In genomic region chr9:21787654-21788053, GRCm38 (mm10) we compare ENCODE assay signal across 17 mouse cellular contexts. TPM values are rescaled to one million over a fixed set of nuclear protein-coding genes. Genes with fewer than 3 reads are reported as not detected.
DNase-seq lines count a peak whose midpoint lies in the region; ATAC-seq and TF ChIP-seq lines count a peak whose summit lies in the region.
"Had no signal": no experiment of that assay in that cellular context is flagged by ENCODE, and none has a peak within 500 bp of the region (broad histone marks: within the 10 kb centered on the region; RNA-seq: fewer than 3 reads in every experiment).

No protein-coding gene starts in this region.

- 64% methylated on average over 5 of the region's 5 CpGs for WGBS in heart, adult 2 months
- WGBS in kidney, embryonic 15.5 days = 61% methylated on average over 5 of the region's 5 CpGs
- WGBS in embryonic facial prominence, embryonic 15.5 days = 61% methylated on average over 5 of the region's 5 CpGs

- no peaks in the 10 kb centered on the region for H3K9me3 ChIP-seq in kidney, embryonic 15.5 days (replicated peaks)
- H3K9me3 ChIP-seq in E14TG2a.4 (ENCODE audit: low read length) = no peaks in the 10 kb centered on the region
- H3K9me3 ChIP-seq in embryonic facial prominence, embryonic 15.5 days (replicated peaks) = no peaks in the 10 kb centered on the region
- H3K9me3 ChIP-seq: G1E; liver, embryonic 12.5 days had no signal

- ATAC-seq in kidney, embryonic 15.5 days (replicated peaks; ENCODE audit: low FRiP score) = no peak
- ATAC-seq in embryonic facial prominence, embryonic 15.5 days (ENCODE audit: insufficient number of reproducible peaks, low FRiP score, low TSS enrichment, low read depth) = no peak

- H3K27ac ChIP-seq in heart, adult 2 months = peak overlapping the region; percentile 47
- peak overlapping the region; percentile 42; the same call in 1 of the 2 replicates for H3K27ac ChIP-seq in kidney, embryonic 15.5 days
- H3K27ac ChIP-seq in embryonic facial prominence, embryonic 15.5 days (replicated peaks) = peak overlapping the region; percentile 55; the same call in 1 of the 2 replicates
- H3K27ac ChIP-seq: liver, embryonic 12.5 days had no signal

- no peak overlapping the region for H3K4me2 ChIP-seq in kidney, embryonic 15.5 days
- no peak overlapping the region for H3K4me2 ChIP-seq in embryonic facial prominence, embryonic 15.5 days (replicated peaks)
- H3K4me2 ChIP-seq: liver, embryonic 12.5 days; midbrain, embryonic 11.5 days had no signal

- no peak for TF ChIP-seq CTCF in heart, adult 2 months (IDR thresholded peaks at IDR 0.05)
- TF ChIP-seq CTCF in E14TG2a.4 (conservative IDR thresholded peaks at IDR 0.05; ENCODE audit: low read length) = no peak

- no peaks in the 10 kb centered on the region for H3K27me3 ChIP-seq in heart, adult 2 months (ENCODE audit: control insufficient read depth, insufficient read depth, low read length)
- H3K27me3 ChIP-seq in kidney, embryonic 15.5 days = no peaks in the 10 kb centered on the region
- no peaks in the 10 kb centered on the region for H3K27me3 ChIP-seq in E14TG2a.4 (ENCODE audit: insufficient read depth, low read length)
- H3K27me3 ChIP-seq in embryonic facial prominence, embryonic 15.5 days = no peaks in the 10 kb centered on the region
- H3K27me3 ChIP-seq: liver, embryonic 12.5 days had no signal

- peak overlapping the region; percentile 3; the same call in 1 of the 2 replicates for H3K9ac ChIP-seq in heart, adult 2 months (ENCODE audit: low read depth, low read length)
- no peak overlapping the region for H3K9ac ChIP-seq in kidney, embryonic 15.5 days
- no peak overlapping the region for H3K9ac ChIP-seq in embryonic facial prominence, embryonic 15.5 days
- H3K9ac ChIP-seq: liver, embryonic 12.5 days had no signal

- peaks cover 1% of the 10 kb centered on the region; the same call in 1 of the 2 replicates for H3K79me2 ChIP-seq in heart, adult 2 months (replicated peaks; ENCODE audit: control insufficient read depth, insufficient read depth, low read length)

- DNase-seq in heart, adult 2 months = no peak
- DNase-seq in heart, postnatal 25 days (ENCODE audit: low spot score) = no peak
- no peak for DNase-seq in kidney, postnatal 14 days
- no peak for DNase-seq in right cerebral cortex, adult 2 months (ENCODE audit: low spot score in 2 of 2)
- no peak for DNase-seq in embryo, embryonic 11 days
- DNase-seq: cerebellum, adult 9-11 months; right cerebral cortex, postnatal 25 days had no signal

- peaks cover 16% of the 10 kb centered on the region for H3K4me1 ChIP-seq in heart, adult 2 months (ENCODE audit: control insufficient read depth, insufficient read depth, low read length)
- peaks cover 30% of the 10 kb centered on the region for H3K4me1 ChIP-seq in kidney, embryonic 15.5 days
- peaks cover 93% of the 10 kb centered on the region for H3K4me1 ChIP-seq in E14TG2a.4 (replicated peaks; ENCODE audit: low read depth, low read length)
- peaks cover 32% of the 10 kb centered on the region for H3K4me1 ChIP-seq in embryonic facial prominence, embryonic 15.5 days

- no peak overlapping the region for H3K4me3 ChIP-seq in heart, adult 2 months
- H3K4me3 ChIP-seq in kidney, embryonic 15.5 days (replicated peaks) = no peak overlapping the region
- peak overlapping the region; percentile 50 for H3K4me3 ChIP-seq in E14TG2a.4 (replicated peaks; ENCODE audit: low read length)
- no peak overlapping the region for H3K4me3 ChIP-seq in embryonic facial prominence, embryonic 15.5 days (replicated peaks)
- H3K4me3 ChIP-seq: liver, embryonic 12.5 days had no signal

- no peak for TF ChIP-seq EP300 in heart, adult 2 months (IDR thresholded peaks at IDR 0.05; ENCODE audit: insufficient read depth, low read depth, low read length)

- no peak for TF ChIP-seq POLR2A in heart, adult 2 months (IDR thresholded peaks at IDR 0.05; ENCODE audit: insufficient read depth, low read depth, low read length)

- intact Hi-C loops in heart, adult 2 months (cut with DNase I) = loop anchor here (1.0 kb wide), 1 partner anchor 17 kb away; no protein-coding TSS in a partner anchor
- intact Hi-C loops in heart, postnatal 25 days (cut with DNase I) = loop anchor here (1.0 kb wide), 1 partner anchor 17 kb away; no protein-coding TSS in a partner anchor

- H3K36me3 ChIP-seq in heart, adult 2 months (ENCODE audit: control insufficient read depth, insufficient read depth, low read length) = peaks cover 8% of the 10 kb centered on the region; the same call in 1 of the 2 replicates
- H3K36me3 ChIP-seq in kidney, embryonic 15.5 days = peaks cover 81% of the 10 kb centered on the region
- H3K36me3 ChIP-seq in E14TG2a.4 (ENCODE audit: insufficient read depth, low read length) = peaks cover 93% of the 10 kb centered on the region
- H3K36me3 ChIP-seq in embryonic facial prominence, embryonic 15.5 days = peaks cover 67% of the 10 kb centered on the region
- H3K36me3 ChIP-seq: G1E had no signal

RNA-seq across cellular contexts. Expression of gene Kank2, which starts 10.9 kb away (rescaled TPM):
- 10 to 100 TPM; 57.3 to 62.9 TPM for total RNA-seq in heart, adult 2 months (2021)
- 45.3 and 52.7 TPM in 2 replicates for polyA plus RNA-seq in heart, adult 2 months (2012; rRNA removed)
- total RNA-seq in heart, postnatal 25 days (2021) = 10 to 100 TPM; 52.5 to 58.0 TPM
- 18.7 and 23.2 TPM in 2 replicates for polyA plus RNA-seq in kidney, embryonic 15.5 days (2015; fragmentation: Nextera tagmentation; extraction: Ambion mirVana)
- 25.2 and 26.2 TPM in 2 replicates for polyA plus RNA-seq in embryonic facial prominence, embryonic 15.5 days (2015; fragmentation: Nextera tagmentation; extraction: Ambion mirVana)
- polyA plus RNA-seq: G1E; inflammation-experienced regulatory T-cells, adult 6 months had no signal

RNA-seq across cellular contexts. Expression of gene Spc24, which starts 27.6 kb away (rescaled TPM):
- total RNA-seq in heart, adult 2 months (2021) = 1 to 10 TPM; 5.1 to 6.8 TPM
- 6.0 and 6.2 TPM in 2 replicates for polyA plus RNA-seq in heart, adult 2 months (2012; rRNA removed)
- 1 to 10 TPM; 3.2 to 4.0 TPM for total RNA-seq in heart, postnatal 25 days (2021)
- polyA plus RNA-seq in kidney, embryonic 15.5 days (2015; fragmentation: Nextera tagmentation; extraction: Ambion mirVana) = 126 and 135 TPM in 2 replicates
- polyA plus RNA-seq in embryonic facial prominence, embryonic 15.5 days (2015; fragmentation: Nextera tagmentation; extraction: Ambion mirVana) = 80.1 and 83.4 TPM in 2 replicates

RNA-seq across cellular contexts. Expression of gene Angptl8, which starts 47.7 kb away (rescaled TPM):
- total RNA-seq in heart, adult 2 months (2021) = not detected
- polyA plus RNA-seq in heart, adult 2 months (2012; rRNA removed) = 0.41 and 2.4 TPM in 2 replicates
- not detected for total RNA-seq in heart, postnatal 25 days (2021)
- polyA plus RNA-seq in kidney, embryonic 15.5 days (2015; fragmentation: Nextera tagmentation; extraction: Ambion mirVana) = 4.3 and 4.9 TPM in 2 replicates
- 0.84 and 1.2 TPM in 2 replicates for polyA plus RNA-seq in embryonic facial prominence, embryonic 15.5 days (2015; fragmentation: Nextera tagmentation; extraction: Ambion mirVana)
- total RNA-seq: G1E; layer of hippocampus, postnatal 14 days; left cerebral cortex, postnatal 25 days; neutrophil, adult 5-6 weeks had no signal
- polyA plus RNA-seq: G1E; inflammation-experienced regulatory T-cells, adult 6 months had no signal

Comparison
In these comparisons a context has a peak if more than half of its experiments do, and no peak if none do; other contexts are left out.
1. RNA of gene Spc24, which starts 27.6 kb away (polyA plus RNA-seq): 126 to 135 TPM in kidney, embryonic 15.5 days and 80.1 to 83.4 TPM in embryonic facial prominence, embryonic 15.5 days; 6.0 to 6.2 TPM in heart, adult 2 months; every median in the first group is over 10 times any median in the second.
2. Peak in every context shown above with its lines, with median percentiles within 50 percentile points of each other: H3K27ac ChIP-seq.